Mouse (Mus musculus): ENCODE data around the gene Bcl9. TPM values are rescaled to one million over a fixed set of nuclear protein-coding genes. Genes with fewer than 3 reads are reported as not detected.

Bcl9 gene
- total RNA-seq, 1 experiment from 2014 or later, result 25.0 TPM

DNA sequence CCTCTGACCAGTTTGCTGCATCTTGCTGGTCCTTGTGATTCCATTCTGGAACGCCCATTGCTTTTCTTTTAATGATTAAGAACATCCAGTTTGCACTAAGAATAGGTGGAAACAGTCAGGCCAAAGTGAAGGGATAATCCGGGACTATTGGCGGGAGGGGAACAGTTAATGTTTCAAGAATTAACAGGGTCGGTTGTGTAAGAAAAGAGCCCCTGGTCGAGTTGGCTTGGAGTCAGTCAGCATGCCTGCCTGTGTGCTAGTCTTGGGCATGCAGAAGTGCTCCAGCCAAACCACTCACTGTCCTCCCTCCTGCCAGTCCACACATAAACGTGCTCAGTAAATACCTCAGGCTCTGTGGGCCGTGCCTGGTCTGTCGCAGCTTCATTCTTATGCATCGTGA, 125.5 kb downstream of the Bcl9 start:
- no peak for DNase-seq

DNA sequence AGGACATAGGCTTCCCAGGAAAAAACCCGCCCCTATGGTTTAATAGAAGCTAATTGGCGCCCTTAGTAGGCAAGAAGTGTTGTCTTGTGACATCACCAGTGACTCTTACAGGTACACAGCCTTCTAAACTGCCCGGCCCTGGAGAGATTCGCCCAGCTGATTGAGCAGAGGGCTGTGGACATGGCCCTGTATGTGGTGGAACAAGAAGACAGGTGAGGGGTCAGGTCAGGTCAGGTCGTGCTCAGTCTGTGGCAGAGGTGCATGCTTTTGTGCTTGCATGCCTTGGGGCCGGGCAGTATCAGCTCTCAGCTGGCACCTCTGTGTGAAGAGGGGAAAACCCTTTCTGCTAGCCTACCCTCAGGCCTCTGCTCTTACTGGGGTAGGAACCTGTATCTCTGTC, 126.2 kb downstream of the Bcl9 start:
- no peak for DNase-seq

DNA sequence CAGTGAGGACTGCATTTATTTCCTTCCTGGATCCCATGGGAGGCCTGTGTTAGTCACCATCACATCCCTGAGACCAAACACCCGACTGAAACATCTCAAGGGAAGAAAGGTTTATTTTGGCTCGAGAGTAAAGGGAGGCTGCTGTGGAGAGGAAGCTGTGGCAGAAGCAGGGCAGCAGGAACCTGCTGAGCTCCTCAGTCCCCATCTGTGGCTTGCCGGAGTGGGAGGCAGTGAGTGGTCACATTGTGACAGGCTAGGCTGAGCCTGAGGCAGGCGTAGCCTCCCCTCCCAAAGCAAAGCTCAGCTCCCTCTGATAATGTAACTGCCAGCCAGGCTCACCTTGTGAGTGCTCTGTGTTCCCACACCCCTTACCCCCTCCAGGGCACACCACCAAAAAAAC, 130.6 kb downstream of the Bcl9 start:
- DNase-seq, result no peak

DNA sequence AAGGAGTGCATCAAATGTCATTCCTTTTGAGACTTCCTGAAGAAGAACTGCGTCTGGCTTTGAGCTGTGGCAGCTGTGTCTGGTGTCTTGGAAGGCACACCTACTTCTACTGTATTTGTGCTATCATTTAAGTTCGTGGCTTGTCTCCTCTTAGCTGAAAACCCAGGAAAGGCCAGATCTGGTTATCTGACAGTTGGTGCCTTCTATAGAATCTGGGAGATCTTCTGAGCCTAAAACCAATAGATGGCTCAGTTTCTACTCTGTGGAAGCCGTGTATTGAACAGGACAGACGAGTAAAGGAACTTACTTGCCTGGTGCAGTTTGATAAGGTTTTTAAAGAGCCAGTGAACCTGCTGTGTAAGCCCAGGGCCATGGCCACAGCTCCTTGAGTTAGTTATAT, 133.2 kb downstream of the Bcl9 start:
- DNase-seq, result no peak

DNA sequence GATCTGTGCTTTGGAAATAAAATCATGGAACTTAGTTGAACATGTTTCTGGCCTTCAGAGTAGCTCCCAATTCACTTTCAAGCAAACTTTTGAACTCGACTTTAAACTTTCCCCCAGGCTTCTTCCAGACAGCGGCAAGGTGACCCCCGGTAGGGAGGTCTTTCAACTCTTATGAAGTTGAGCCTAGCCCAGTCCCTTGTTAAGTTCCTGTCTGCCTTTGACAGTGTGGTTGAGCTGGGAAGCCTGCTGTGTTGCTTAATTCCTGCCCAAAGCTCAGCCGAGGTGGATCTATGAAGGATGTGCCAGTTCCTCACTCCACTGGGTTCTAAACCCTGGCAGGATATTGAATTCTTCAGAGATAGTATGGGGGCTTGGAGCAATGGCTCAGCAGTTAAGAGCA, 135.9 kb downstream of the Bcl9 start:
- DNase-seq, result no peak

DNA sequence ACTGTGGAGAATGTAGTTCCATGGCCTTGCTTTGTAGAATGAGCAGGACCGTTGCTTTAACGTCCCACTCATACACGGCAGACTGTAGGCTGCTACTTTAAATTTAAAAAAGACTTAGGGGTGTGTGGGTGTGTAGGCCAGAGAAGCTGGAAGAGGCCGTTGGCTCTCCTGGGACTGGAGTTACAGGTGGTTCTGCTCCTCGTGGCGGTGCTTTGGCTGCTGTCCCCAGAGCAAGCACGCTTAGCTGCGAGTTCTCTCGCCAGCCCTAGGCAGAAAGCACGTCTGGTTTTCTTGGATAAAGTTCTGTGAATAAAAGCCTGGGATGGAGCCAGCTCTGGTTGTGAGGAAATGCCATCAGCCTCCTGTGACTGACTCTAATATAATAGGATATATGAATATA, 136.8 kb downstream of the Bcl9 start:
- peak; percentile 17 for DNase-seq

DNA sequence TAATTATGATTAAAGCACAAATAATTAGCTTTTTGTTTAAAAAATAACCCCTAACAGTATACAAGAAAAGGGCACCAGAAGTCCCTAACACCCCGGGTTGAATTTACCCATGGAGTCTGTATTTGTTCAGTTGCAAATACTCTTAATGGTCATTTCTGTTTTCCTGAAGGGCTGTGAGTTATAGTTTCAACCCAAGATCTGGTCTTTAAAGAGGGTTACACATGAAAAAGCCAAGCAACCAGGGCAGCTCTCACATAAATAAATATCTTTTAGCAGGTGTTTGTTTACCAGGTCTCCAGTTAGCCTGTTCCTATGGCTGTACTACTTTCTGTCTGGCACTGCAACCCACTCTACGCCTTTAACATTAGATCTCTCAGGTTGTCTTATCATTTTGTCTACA, 137.7 kb downstream of the Bcl9 start:
- no peak for DNase-seq

DNA sequence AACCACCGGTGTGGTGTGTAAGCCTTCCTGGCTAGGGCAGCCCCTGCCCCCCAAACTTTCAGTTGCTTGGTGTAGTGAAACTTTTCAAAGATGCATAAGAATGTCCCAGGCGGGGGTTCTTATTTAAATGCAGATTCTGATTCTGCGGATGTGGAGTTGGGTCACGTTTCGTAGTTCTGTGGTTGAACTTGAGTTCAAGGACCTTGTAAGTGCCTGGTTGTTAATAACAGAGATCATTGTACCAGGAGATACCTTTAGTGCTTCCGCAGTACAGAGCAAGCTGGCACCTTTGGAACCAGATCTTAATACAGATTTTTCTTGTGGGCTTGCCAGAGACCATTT, 138.2 kb downstream of the Bcl9 start:
- DNase-seq, result no peak

DNA sequence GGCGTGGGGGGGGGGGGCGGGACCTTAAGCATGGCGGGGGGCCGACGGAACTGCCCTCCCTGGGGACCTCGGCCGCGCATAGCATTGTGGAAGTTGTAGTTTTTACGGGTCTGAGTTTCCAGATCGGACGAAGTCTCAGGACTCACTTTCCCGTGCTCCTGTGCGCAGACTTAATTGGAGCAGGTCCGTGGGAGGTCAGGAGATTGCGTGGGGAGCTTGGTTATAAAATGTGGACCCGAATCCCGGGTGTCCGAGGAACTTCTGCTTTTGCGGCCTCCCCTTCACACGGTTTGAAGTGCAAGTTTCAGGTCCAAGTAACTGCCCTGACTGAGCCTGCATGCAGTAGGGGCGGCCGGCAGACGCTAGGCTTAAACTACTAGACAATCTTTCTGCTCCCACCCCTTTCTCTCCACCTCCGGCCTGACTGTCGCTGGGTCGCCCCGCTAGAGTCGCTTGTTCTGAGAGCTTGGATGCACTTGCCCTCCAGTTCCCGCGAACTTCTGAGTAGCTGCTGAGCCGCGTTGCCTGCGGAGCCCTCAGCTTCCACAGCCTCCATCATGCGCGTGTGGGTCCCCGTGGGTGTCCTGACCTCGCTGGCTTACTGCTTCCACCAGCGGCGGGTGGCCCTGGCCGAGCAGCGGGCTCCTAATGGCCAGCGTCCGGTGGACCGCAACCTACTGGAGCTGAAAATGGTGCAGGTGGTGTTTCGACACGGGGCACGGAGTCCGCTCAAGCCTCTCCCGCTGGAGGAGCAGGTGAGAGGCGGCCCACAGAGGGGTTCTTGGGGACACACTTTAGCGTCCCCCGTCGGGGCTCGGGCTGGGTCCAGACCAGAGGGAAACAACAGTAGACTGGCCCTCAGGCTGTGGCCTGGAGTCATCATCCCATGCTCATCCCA, 138.9 kb downstream of the Bcl9 start, which contains the start of gene Acp6:
Gene Acp6, plus strand, starts transcription at position 167 of the 898 bp plus-strand sequence.
- DNase-seq, result peak; percentile 87

DNA sequence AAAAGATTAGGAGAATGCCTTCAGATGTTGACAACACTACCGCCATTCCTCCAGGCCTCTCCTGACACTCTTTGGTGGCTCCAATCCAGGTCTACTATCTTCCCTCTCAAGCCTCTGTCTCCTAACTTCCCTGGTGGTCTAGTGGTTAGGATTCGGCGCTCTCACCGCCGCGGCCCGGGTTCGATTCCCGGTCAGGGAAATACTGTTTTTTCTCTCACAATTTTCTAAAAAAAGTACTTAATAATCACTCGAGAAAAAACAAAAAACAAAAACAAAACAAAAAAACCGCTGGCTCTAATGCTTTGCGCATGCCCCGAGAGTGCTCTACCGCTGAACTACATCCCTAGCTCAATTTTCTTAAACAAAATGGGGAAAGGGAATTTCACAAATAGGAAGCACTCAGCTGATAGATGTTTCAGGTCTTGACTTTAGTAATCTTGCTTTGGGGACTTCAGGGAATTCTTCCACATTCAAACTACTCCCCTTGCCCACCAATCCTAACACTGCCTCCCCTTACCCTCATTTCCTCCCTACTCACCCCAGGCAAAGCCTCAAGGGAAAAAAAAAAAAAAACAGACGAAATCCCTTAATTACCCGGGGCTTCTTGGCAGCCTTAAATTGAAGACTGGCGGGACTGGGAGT, 139.6 kb downstream of the Bcl9 start:
- DNase-seq, result peak; percentile 79

DNA sequence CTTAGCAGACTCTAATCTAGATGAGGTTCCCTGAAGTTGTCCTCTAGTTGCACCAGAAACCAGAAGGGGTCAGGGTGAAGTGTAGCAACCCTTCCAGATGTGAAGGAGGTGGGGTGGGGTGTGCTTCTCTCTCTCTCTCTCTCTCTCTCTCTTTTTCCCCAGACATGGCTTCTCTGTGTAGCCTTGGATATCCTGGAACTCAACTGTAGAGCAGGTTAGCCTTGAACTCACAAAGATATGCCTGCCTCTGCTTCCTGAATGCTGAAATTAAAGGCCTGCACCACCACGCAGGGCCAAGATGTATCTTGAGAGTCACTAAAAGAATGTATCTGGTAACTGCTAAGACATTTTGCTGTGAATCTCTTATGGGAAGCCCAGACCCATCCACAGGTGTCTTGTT, 140.4 kb downstream of the Bcl9 start:
- DNase-seq, result no peak

DNA sequence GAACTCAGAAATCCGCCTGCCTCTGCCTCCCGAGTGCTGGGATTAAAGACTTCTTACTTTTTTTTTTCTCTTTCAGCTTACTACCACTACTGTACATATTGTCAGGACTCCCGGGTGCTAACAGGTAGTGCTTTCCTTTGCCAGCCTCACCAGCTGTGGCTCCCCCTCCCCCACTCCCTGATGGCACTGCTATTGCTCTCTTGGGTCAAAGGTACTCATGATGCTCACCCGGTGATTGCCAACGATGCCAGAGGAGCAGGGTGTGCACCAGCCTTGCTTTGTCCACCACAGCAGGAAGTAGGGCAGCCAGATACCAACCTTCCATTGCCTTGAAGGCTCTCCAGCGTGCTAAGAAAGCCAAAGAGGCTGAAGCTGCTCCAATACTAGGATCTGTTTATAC, 141.3 kb downstream of the Bcl9 start:
- no peak for DNase-seq

Other genes starting within 250 kb of the Bcl9 start
- 61.5 and 65.3 TPM in 2 replicates for gene Acp6, start 139.1 kb downstream of the Bcl9 start, total RNA-seq (2021)
- gene Olfr1402, start 124.1 kb upstream of the Bcl9 start, total RNA-seq (2021), result not detected in 2 replicates